Mouse (Mus musculus): ENCODE results near the gene Rbbp7. TPM values are rescaled to one million over a fixed set of nuclear protein-coding genes. Genes with fewer than 3 reads are reported as not detected.
A peak's percentile ranks its signal among the peaks of the same experiment; 100 is the strongest.
"Not testable (repeated sequence)": the region's sequence is repeated elsewhere in the genome, so short reads cannot be mapped to it uniquely, and the experiment has no call there.

The Rbbp7 gene
- polyA plus RNA-seq, 1 experiment from 2014 or later: 217 TPM

GRCm38 (mm10) chrX:162788372-162788771 is 28.2 kb downstream of the Rbbp7 start:
- Histone ChIP-seq H3K27ac (ENCODE audit: low read depth) (no peak overlapping the region), H3K4me1 (ENCODE audit: insufficient read depth) (no peaks in the 10 kb centered on the region), H3K27me3 (ENCODE audit: insufficient read depth, low read length) (no peaks in the 10 kb centered on the region), H3K9ac (replicated peaks) (no peak overlapping the region), H3K9me3 (ENCODE audit: low read length) (no peaks in the 10 kb centered on the region), H3K36me3 (replicated peaks; ENCODE audit: insufficient read depth, low read length) (peaks cover 6% of the 10 kb centered on the region; the same call in 1 of the 2 replicates), H3K4me3 (ENCODE audit: low read depth, low read length) (no peak overlapping the region), H3K4me2 (ENCODE audit: low read depth, low read length) (no peak overlapping the region)
- 53% methylated on average over 1 of the region's 1 CpGs for WGBS (ENCODE audit: insufficient replicate concordance)
- DNase-seq (no peak), ATAC-seq (no peak)
- TF ChIP-seq CTCF (IDR thresholded peaks at IDR 0.05; ENCODE audit: low read depth) (no peak), EP300 (IDR thresholded peaks at IDR 0.05; ENCODE audit: low read depth) (no peak)

- not testable (repeated sequence) for H3K27ac ChIP-seq (ENCODE audit: low read depth); H3K4me3 ChIP-seq (ENCODE audit: low read depth, low read length); H3K9me3 ChIP-seq (ENCODE audit: low read length); H3K27me3 ChIP-seq (ENCODE audit: insufficient read depth, low read length); ATAC-seq; H3K36me3 ChIP-seq (replicated peaks; ENCODE audit: insufficient read depth, low read length); H3K4me1 ChIP-seq (ENCODE audit: insufficient read depth); H3K9ac ChIP-seq (replicated peaks); H3K4me2 ChIP-seq (ENCODE audit: low read depth, low read length); DNase-seq
- WGBS (ENCODE audit: insufficient replicate concordance): 73% methylated on average over 5 of the region's 5 CpGs
- peak; percentile 42 for TF ChIP-seq CTCF (IDR thresholded peaks at IDR 0.05; ENCODE audit: low read depth)
These were observed 31.2 kb downstream of the Rbbp7 start for GRCm38 (mm10) chrX:162791392-162791791.

DNA sequence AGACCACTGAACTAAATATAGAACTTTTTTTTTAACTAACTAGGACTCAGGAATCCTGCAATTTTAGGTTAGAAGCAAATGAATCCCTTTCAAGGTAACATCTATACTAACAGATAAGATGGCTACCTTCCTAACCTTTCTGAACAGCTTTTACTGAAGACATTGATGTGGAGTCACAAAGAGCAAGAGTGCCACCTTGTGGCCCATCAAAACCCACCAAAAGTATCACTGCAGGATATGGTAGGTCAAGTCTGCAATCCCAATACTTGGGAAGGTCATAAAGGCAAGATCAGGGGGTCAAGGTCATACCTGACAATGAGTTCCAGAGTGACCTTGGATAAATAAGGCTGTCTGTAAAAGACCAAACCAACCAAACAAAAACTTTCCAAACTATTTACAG is 40.2 kb downstream of the Rbbp7 start:
- DNase-seq: peak; percentile 23
- Histone ChIP-seq H3K27ac (ENCODE audit: low read depth) (no peak overlapping the region), H3K4me1 (ENCODE audit: insufficient read depth) (no peaks in the 10 kb centered on the region), H3K27me3 (ENCODE audit: insufficient read depth, low read length) (no peaks in the 10 kb centered on the region), H3K4me3 (ENCODE audit: low read depth, low read length) (no peak overlapping the region), H3K4me2 (ENCODE audit: low read depth, low read length) (no peak overlapping the region), H3K36me3 (replicated peaks; ENCODE audit: insufficient read depth, low read length) (no peaks in the 10 kb centered on the region; the same call in 1 of the 2 replicates), H3K9me3 (ENCODE audit: low read length) (no peaks in the 10 kb centered on the region), H3K9ac (replicated peaks) (no peak overlapping the region)
- TF ChIP-seq CTCF (IDR thresholded peaks at IDR 0.05; ENCODE audit: low read depth): peak; percentile 69
- TF ChIP-seq EP300 (IDR thresholded peaks at IDR 0.05; ENCODE audit: low read depth): no peak
- ATAC-seq: no peak

DNA sequence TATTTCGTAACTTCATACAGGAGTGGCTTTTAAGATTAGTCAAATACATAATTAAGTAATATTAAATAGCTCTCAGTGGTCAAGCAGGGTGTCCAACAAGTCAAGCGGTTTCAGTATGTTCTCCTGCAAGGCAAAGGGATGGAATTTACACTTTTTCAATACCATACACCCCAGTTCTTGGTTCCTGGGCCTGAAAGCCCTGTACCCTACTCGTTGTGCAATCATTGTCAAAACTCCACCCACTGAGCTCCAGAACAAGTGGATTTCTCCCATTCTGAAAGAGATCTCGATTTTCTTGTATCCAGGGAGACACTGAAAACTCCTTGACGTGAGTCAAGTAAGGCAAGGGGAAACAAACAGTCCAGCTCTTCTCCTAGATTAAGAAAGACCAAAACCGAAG is 67.8 kb downstream of the Rbbp7 start:
- Histone ChIP-seq H3K36me3 (replicated peaks; ENCODE audit: insufficient read depth, low read length) (no peaks in the 10 kb centered on the region), H3K9ac (replicated peaks) (peak overlapping the region; percentile 68), H3K27ac (ENCODE audit: low read depth) (peak overlapping the region; percentile 73), H3K4me1 (ENCODE audit: insufficient read depth) (no peaks in the 10 kb centered on the region), H3K4me2 (ENCODE audit: low read depth, low read length) (peak overlapping the region; percentile 84), H3K4me3 (ENCODE audit: low read depth, low read length) (peak overlapping the region; percentile 70), H3K27me3 (ENCODE audit: insufficient read depth, low read length) (no peaks in the 10 kb centered on the region), H3K9me3 (ENCODE audit: low read length) (no peaks in the 10 kb centered on the region)
- 36% methylated on average over 6 of the region's 6 CpGs for WGBS (ENCODE audit: insufficient replicate concordance)
- ATAC-seq (no peak), DNase-seq (peak; percentile 12)
- no peak for TF ChIP-seq CTCF (IDR thresholded peaks at IDR 0.05; ENCODE audit: low read depth)
- no peak for TF ChIP-seq EP300 (IDR thresholded peaks at IDR 0.05; ENCODE audit: low read depth)

Other genes starting within 250 kb of the Rbbp7 start
- 0.90 and 1.1 TPM in 2 replicates for gene Reps2, start 116.8 kb upstream of the Rbbp7 start, polyA plus RNA-seq (2015; fragmentation: Nextera tagmentation; extraction: Ambion mirVana)
- 7.4 and 7.6 TPM in 2 replicates for gene Txlng, start 69.1 kb downstream of the Rbbp7 start, polyA plus RNA-seq (2015; fragmentation: Nextera tagmentation; extraction: Ambion mirVana)
- gene Syap1, start 128.0 kb downstream of the Rbbp7 start, polyA plus RNA-seq (2015; fragmentation: Nextera tagmentation; extraction: Ambion mirVana): 20.5 and 21.5 TPM in 2 replicates
- 49.5 and 54.8 TPM in 2 replicates for gene Ctps2, start 140.8 kb downstream of the Rbbp7 start, polyA plus RNA-seq (2015; fragmentation: Nextera tagmentation; extraction: Ambion mirVana)
- 10.9 and 12.5 TPM in 2 replicates for gene S100g, start 204.2 kb downstream of the Rbbp7 start, polyA plus RNA-seq (2015; fragmentation: Nextera tagmentation; extraction: Ambion mirVana)